Mouse (Mus musculus): Measurements from ENCODE around the gene Qser1. TPM values are rescaled to one million over a fixed set of nuclear protein-coding genes. Genes with fewer than 3 reads are reported as not detected.

Gene Qser1
- total and polyA plus RNA-seq, 3 experiments: 7.5 to 30.2 (median 26.4) TPM

GRCm38 (mm10) chr2:104855732-104856131 is 39.2 kb upstream of the Qser1 start:
- Histone ChIP-seq H3K79me2 (replicated peaks; ENCODE audit: control insufficient read depth, insufficient read depth, low read length) (no peaks in the 10 kb centered on the region), H3K4me3 (no peak overlapping the region), H3K4me1 (ENCODE audit: control insufficient read depth, insufficient read depth, low read length) (no peaks in the 10 kb centered on the region), H3K27ac (no peak overlapping the region), H3K27me3 (ENCODE audit: control insufficient read depth, insufficient read depth, low read length) (no peaks in the 10 kb centered on the region), H3K36me3 (ENCODE audit: control insufficient read depth, insufficient read depth, low read length) (no peaks in the 10 kb centered on the region), H3K9ac (ENCODE audit: low read depth, low read length) (no peak overlapping the region)
- no peak for DNase-seq
- intact Hi-C loops (cut with DNase I): no loop called here
- WGBS: 63% methylated on average over 3 of the region's 3 CpGs
- TF ChIP-seq POLR2A (IDR thresholded peaks at IDR 0.05; ENCODE audit: insufficient read depth, low read depth, low read length) (no peak), EP300 (IDR thresholded peaks at IDR 0.05; ENCODE audit: insufficient read depth, low read depth, low read length) (no peak), CTCF (IDR thresholded peaks at IDR 0.05) (no peak)

- no peaks in the 10 kb centered on the region for H3K79me2 ChIP-seq (replicated peaks; ENCODE audit: control insufficient read depth, insufficient read depth, low read length)
- H3K4me3 ChIP-seq: no peak overlapping the region
- H3K36me3 ChIP-seq (ENCODE audit: control insufficient read depth, insufficient read depth, low read length): no peaks in the 10 kb centered on the region
- H3K9ac ChIP-seq (ENCODE audit: low read depth, low read length): no peak overlapping the region
- no peak for DNase-seq
- no peaks in the 10 kb centered on the region for H3K4me1 ChIP-seq (ENCODE audit: control insufficient read depth, insufficient read depth, low read length)
- intact Hi-C loops (cut with DNase I): no loop called here
- no peak for TF ChIP-seq CTCF (IDR thresholded peaks at IDR 0.05)
- no peak for TF ChIP-seq POLR2A (IDR thresholded peaks at IDR 0.05; ENCODE audit: insufficient read depth, low read depth, low read length)
- TF ChIP-seq EP300 (IDR thresholded peaks at IDR 0.05; ENCODE audit: insufficient read depth, low read depth, low read length): no peak
- 62% methylated on average over 1 of the region's 1 CpGs for WGBS
- H3K27ac ChIP-seq: no peak overlapping the region
- no peaks in the 10 kb centered on the region for H3K27me3 ChIP-seq (ENCODE audit: control insufficient read depth, insufficient read depth, low read length)
Measured at GRCm38 (mm10) chr2:104854836-104855235, 38.3 kb upstream of the Qser1 start.

GRCm38 (mm10) chr2:104852546-104852945 is 36.0 kb upstream of the Qser1 start:
- 90% methylated on average over 7 of the region's 7 CpGs for WGBS
- no peak for DNase-seq
- Histone ChIP-seq H3K4me1 (ENCODE audit: control insufficient read depth, insufficient read depth, low read length) (peaks cover 4% of the 10 kb centered on the region), H3K4me3 (no peak overlapping the region), H3K79me2 (replicated peaks; ENCODE audit: control insufficient read depth, insufficient read depth, low read length) (no peaks in the 10 kb centered on the region), H3K27me3 (ENCODE audit: control insufficient read depth, insufficient read depth, low read length) (no peaks in the 10 kb centered on the region), H3K36me3 (ENCODE audit: control insufficient read depth, insufficient read depth, low read length) (no peaks in the 10 kb centered on the region), H3K27ac (no peak overlapping the region), H3K9ac (ENCODE audit: low read depth, low read length) (no peak overlapping the region)
- intact Hi-C loops (cut with DNase I): no loop called here
- TF ChIP-seq POLR2A (IDR thresholded peaks at IDR 0.05; ENCODE audit: insufficient read depth, low read depth, low read length) (no peak), EP300 (IDR thresholded peaks at IDR 0.05; ENCODE audit: insufficient read depth, low read depth, low read length) (no peak), CTCF (IDR thresholded peaks at IDR 0.05) (no peak)

- Histone ChIP-seq H3K9ac (ENCODE audit: low read depth, low read length) (no peak overlapping the region), H3K79me2 (replicated peaks; ENCODE audit: control insufficient read depth, insufficient read depth, low read length) (no peaks in the 10 kb centered on the region), H3K4me3 (no peak overlapping the region), H3K27me3 (ENCODE audit: control insufficient read depth, insufficient read depth, low read length) (no peaks in the 10 kb centered on the region), H3K4me1 (ENCODE audit: control insufficient read depth, insufficient read depth, low read length) (peaks cover 4% of the 10 kb centered on the region), H3K36me3 (ENCODE audit: control insufficient read depth, insufficient read depth, low read length) (no peaks in the 10 kb centered on the region), H3K27ac (no peak overlapping the region)
- DNase-seq: no peak
- 37% methylated on average over 5 of the region's 5 CpGs for WGBS
- TF ChIP-seq POLR2A (IDR thresholded peaks at IDR 0.05; ENCODE audit: insufficient read depth, low read depth, low read length): no peak
- no peak for TF ChIP-seq CTCF (IDR thresholded peaks at IDR 0.05)
- TF ChIP-seq EP300 (IDR thresholded peaks at IDR 0.05; ENCODE audit: insufficient read depth, low read depth, low read length): no peak
- intact Hi-C loops (cut with DNase I): no loop called here
Measured at GRCm38 (mm10) chr2:104851686-104852085, 35.1 kb upstream of the Qser1 start.

- Histone ChIP-seq H3K36me3 (ENCODE audit: control insufficient read depth, insufficient read depth, low read length) (no peaks in the 10 kb centered on the region), H3K79me2 (replicated peaks; ENCODE audit: control insufficient read depth, insufficient read depth, low read length) (no peaks in the 10 kb centered on the region), H3K4me3 (peak overlapping the region; percentile 58), H3K27ac (no peak overlapping the region), H3K27me3 (ENCODE audit: control insufficient read depth, insufficient read depth, low read length) (no peaks in the 10 kb centered on the region), H3K4me1 (ENCODE audit: control insufficient read depth, insufficient read depth, low read length) (peaks cover 4% of the 10 kb centered on the region), H3K9ac (ENCODE audit: low read depth, low read length) (no peak overlapping the region)
- TF ChIP-seq CTCF (IDR thresholded peaks at IDR 0.05) (no peak), EP300 (IDR thresholded peaks at IDR 0.05; ENCODE audit: insufficient read depth, low read depth, low read length) (no peak), POLR2A (IDR thresholded peaks at IDR 0.05; ENCODE audit: insufficient read depth, low read depth, low read length) (no peak)
- 60% methylated on average over 3 of the region's 3 CpGs for WGBS
- DNase-seq: no peak
- intact Hi-C loops (cut with DNase I): loop anchor here (5.0 kb wide), 1 partner anchor 382 kb away; no protein-coding TSS in a partner anchor
Measured at GRCm38 (mm10) chr2:104849991-104850359, 33.4 kb upstream of the Qser1 start.

- H3K4me3 ChIP-seq: peak within 1 kb of the TSS; percentile 58
- no peaks in the 10 kb centered on the region for H3K36me3 ChIP-seq (ENCODE audit: control insufficient read depth, insufficient read depth, low read length)
- peak within 1 kb of the TSS; percentile 74 for H3K9ac ChIP-seq (ENCODE audit: low read depth, low read length)
- peaks cover 4% of the 10 kb centered on the region for H3K4me1 ChIP-seq (ENCODE audit: control insufficient read depth, insufficient read depth, low read length)
- no peak within 1 kb of the TSS for H3K27ac ChIP-seq
- WGBS: under 1% methylated on average over 62 of the region's 62 CpGs
- H3K79me2 ChIP-seq (replicated peaks; ENCODE audit: control insufficient read depth, insufficient read depth, low read length): no peaks in the 10 kb centered on the region
- intact Hi-C loops (cut with DNase I): loop anchor here (5.0 kb wide), 1 partner anchor 383 kb away; no protein-coding TSS in a partner anchor
- H3K27me3 ChIP-seq (ENCODE audit: control insufficient read depth, insufficient read depth, low read length): no peaks in the 10 kb centered on the region
- DNase-seq: peak; percentile 70 to 74
- TF ChIP-seq CTCF (IDR thresholded peaks at IDR 0.05) (peak; percentile 43), POLR2A (IDR thresholded peaks at IDR 0.05; ENCODE audit: insufficient read depth, low read depth, low read length) (no peak), EP300 (IDR thresholded peaks at IDR 0.05; ENCODE audit: insufficient read depth, low read depth, low read length) (no peak)
Measured at GRCm38 (mm10) chr2:104849276-104849990, 32.9 kb upstream of the Qser1 start, which contains the start of gene Prrg4. Gene Prrg4 (minus strand): TSS chr2:104849876.

Data from heart, adult 2 months (tissue).